Mouse (Mus musculus) liver, embryonic 12.5 days (tissue): Measurements from ENCODE around the gene Bfsp1. TPM values are rescaled to one million over a fixed set of nuclear protein-coding genes. Genes with fewer than 3 reads are reported as not detected.

Source experiments
- polyA plus RNA-seq: library from polyadenylated mRNA; unstranded; fragments of >200 nt; fragmentation: Nextera tagmentation; extraction: Ambion mirVana; gene quantifications from 2 replicates; pipeline ENCODE4 v1.2.1, GENCODE M21; 2016

Gene Bfsp1
- polyA plus RNA-seq, 1 experiment from 2014 or later = 0.33 TPM

Other genes starting within 250 kb of the Bfsp1 start
- gene Dstn, start 52.1 kb upstream of the Bfsp1 start, polyA plus RNA-seq = 126 and 136 TPM in 2 replicates
- 59.8 and 60.8 TPM in 2 replicates for gene Rrbp1, start 148.1 kb upstream of the Bfsp1 start, polyA plus RNA-seq
- gene Banf2, start 169.9 kb upstream of the Bfsp1 start, polyA plus RNA-seq = not detected in 2 replicates